Mouse (Mus musculus) liver, embryonic 16.5 days (tissue): ENCODE measurements around the gene Rpl31. TPM values are rescaled to one million over a fixed set of nuclear protein-coding genes. Genes with fewer than 3 reads are reported as not detected.

ENCODE experiments used
- ATAC-seq: fragments of 200-750 bp; cut with Nextera tagmentation; 2 replicates; pipeline ENCODE4 v1.8.0; 2017; ENCODE audit warnings: low read depth, mild to moderate bottlenecking, moderate number of reproducible peaks, moderate library complexity
- H3K27ac ChIP-seq: fragments of 300-500 bp; sonication (generic); 2 replicates; pipeline ENCODE4 v1.5.1; 2014; ENCODE audit warnings: mild to moderate bottlenecking, low read length
- H3K27me3 ChIP-seq: fragments of 300-500 bp; sonication (generic); 2 replicates; pipeline ENCODE4 v1.6.1; 2014; ENCODE audit warnings: low read depth, low read length, mixed read lengths; ENCODE audit not compliant: control insufficient read depth, insufficient read depth
- H3K36me3 ChIP-seq: fragments of 300-500 bp; sonication (generic); 2 replicates; pipeline ENCODE4 v1.6.1; 2014; ENCODE audit warnings: mild to moderate bottlenecking; ENCODE audit not compliant: control insufficient read depth, insufficient read depth
- H3K4me1 ChIP-seq: fragments of 300-500 bp; sonication (generic); 2 replicates; pipeline ENCODE4 v1.6.1; 2014; ENCODE audit warnings: low read depth, low read length, mixed read lengths; ENCODE audit not compliant: control insufficient read depth
- H3K4me2 ChIP-seq: fragments of 300-500 bp; sonication (generic); 2 replicates; pipeline ENCODE4 v1.6.1; 2014; ENCODE audit warnings: low read depth, low read length, mixed read lengths
- H3K4me3 ChIP-seq: fragments of 300-500 bp; sonication (generic); 2 replicates; pipeline ENCODE4 v1.5.1; 2014; ENCODE audit warnings: low read depth, mild to moderate bottlenecking, low read length
- H3K9ac ChIP-seq: fragments of 300-500 bp; sonication (generic); 2 replicates; pipeline ENCODE4 v1.6.1; 2014; ENCODE audit warnings: low read depth, low read length
- H3K9me3 ChIP-seq: fragments of 300-500 bp; sonication (generic); replicated peaks from 2 replicates; pipeline ENCODE4 v1.6.1; 2016; ENCODE audit warnings: low read length; ENCODE audit not compliant: control insufficient read depth
- WGBS: fragments of 180-500 bp; shearing (Covaris S2); extraction: QIAGEN DNeasy Blood & Tissue Kit; methylation state at CpG from one replicate; pipeline ENCODE4 v1.1.7; 2014; ENCODE audit not compliant: insufficient replicate concordance; 5-methylcytosine and 5-hydroxymethylcytosine counted together
- polyA plus RNA-seq: library from polyadenylated mRNA; unstranded; fragments of >200 nt; fragmentation: Nextera tagmentation; extraction: Ambion mirVana; gene quantifications from 2 replicates; pipeline ENCODE4 v1.2.1, GENCODE M21; 2015

Rpl31 gene
- polyA plus RNA-seq = 252 and 283 TPM in 2 replicates

GRCm38 (mm10) chr1:39367601-39368266 lies at the start of gene Rpl31:
Gene Rpl31 (plus strand): TSS chr1:39367842.
- peak within 1 kb of the TSS; percentile 87 for H3K4me3 ChIP-seq
- H3K4me1 ChIP-seq = peaks cover 24% of the 10 kb centered on the region
- under 1% methylated on average over 61 of the region's 62 CpGs for WGBS
- peak within 1 kb of the TSS; percentile 93 for H3K9ac ChIP-seq
- no peaks in the 10 kb centered on the region for H3K9me3 ChIP-seq
- H3K27ac ChIP-seq = peak within 1 kb of the TSS; percentile 80
- H3K27me3 ChIP-seq = no peaks in the 10 kb centered on the region
- peak within 1 kb of the TSS; percentile 75 for H3K4me2 ChIP-seq
- ATAC-seq = peak; percentile 100
- H3K36me3 ChIP-seq = peaks cover 34% of the 10 kb centered on the region

- no peaks in the 10 kb centered on the region for H3K4me1 ChIP-seq
- H3K27ac ChIP-seq = no peak overlapping the region
- H3K9ac ChIP-seq = no peak overlapping the region
- no peak overlapping the region for H3K4me2 ChIP-seq
- H3K36me3 ChIP-seq = no peaks in the 10 kb centered on the region
- no peak overlapping the region for H3K4me3 ChIP-seq
- no peaks in the 10 kb centered on the region for H3K9me3 ChIP-seq
- H3K27me3 ChIP-seq = no peaks in the 10 kb centered on the region
- no peak for ATAC-seq
- WGBS = 49% methylated on average over 2 of the region's 2 CpGs
These were observed 49.7 kb upstream of the Rpl31 start for GRCm38 (mm10) chr1:39317935-39318334.

GRCm38 (mm10) chr1:39318870-39319269 lies 48.8 kb upstream of the Rpl31 start:
- Histone ChIP-seq H3K4me1 (no peaks in the 10 kb centered on the region), H3K4me3 (no peak overlapping the region), H3K27me3 (no peaks in the 10 kb centered on the region), H3K27ac (no peak overlapping the region), H3K9me3 (no peaks in the 10 kb centered on the region), H3K9ac (no peak overlapping the region), H3K4me2 (no peak overlapping the region), H3K36me3 (no peaks in the 10 kb centered on the region)
- ATAC-seq = no peak
- 65% methylated on average over 7 of the region's 7 CpGs for WGBS

GRCm38 (mm10) chr1:39321954-39322353 lies 45.7 kb upstream of the Rpl31 start:
- 49% methylated on average over 6 of the region's 6 CpGs for WGBS
- Histone ChIP-seq H3K4me2 (no peak overlapping the region), H3K4me3 (no peak overlapping the region), H3K36me3 (no peaks in the 10 kb centered on the region), H3K4me1 (no peaks in the 10 kb centered on the region), H3K9me3 (no peaks in the 10 kb centered on the region), H3K27me3 (no peaks in the 10 kb centered on the region), H3K9ac (no peak overlapping the region), H3K27ac (no peak overlapping the region)
- ATAC-seq = no peak

- no peaks in the 10 kb centered on the region for H3K36me3 ChIP-seq
- H3K4me2 ChIP-seq = no peak overlapping the region
- H3K9ac ChIP-seq = no peak overlapping the region
- no peaks in the 10 kb centered on the region for H3K9me3 ChIP-seq
- ATAC-seq = no peak
- no peak overlapping the region for H3K27ac ChIP-seq
- H3K4me1 ChIP-seq = no peaks in the 10 kb centered on the region
- H3K4me3 ChIP-seq = no peak overlapping the region
- 72% methylated on average over 6 of the region's 6 CpGs for WGBS
- H3K27me3 ChIP-seq = no peaks in the 10 kb centered on the region
These were observed 42.4 kb upstream of the Rpl31 start for GRCm38 (mm10) chr1:39325228-39325627.

- no peaks in the 10 kb centered on the region for H3K4me1 ChIP-seq
- H3K27me3 ChIP-seq = no peaks in the 10 kb centered on the region
- no peaks in the 10 kb centered on the region for H3K9me3 ChIP-seq
- WGBS = 62% methylated on average over 7 of the region's 7 CpGs
- H3K4me2 ChIP-seq = no peak overlapping the region
- H3K9ac ChIP-seq = no peak overlapping the region
- no peak for ATAC-seq
- H3K36me3 ChIP-seq = no peaks in the 10 kb centered on the region
- H3K4me3 ChIP-seq = no peak overlapping the region
- no peak overlapping the region for H3K27ac ChIP-seq
These were observed 40.1 kb upstream of the Rpl31 start for GRCm38 (mm10) chr1:39327546-39327945.

GRCm38 (mm10) chr1:39330857-39331594 lies 36.6 kb upstream of the Rpl31 start:
- Histone ChIP-seq H3K36me3 (no peaks in the 10 kb centered on the region), H3K27me3 (no peaks in the 10 kb centered on the region; the same call in 1 of the 2 replicates), H3K9ac (no peak overlapping the region), H3K27ac (no peak overlapping the region), H3K4me2 (no peak overlapping the region), H3K9me3 (no peaks in the 10 kb centered on the region), H3K4me1 (no peaks in the 10 kb centered on the region), H3K4me3 (no peak overlapping the region)
- 71% methylated on average over 7 of the region's 7 CpGs for WGBS
- ATAC-seq = no peak

- H3K27me3 ChIP-seq = no peaks in the 10 kb centered on the region; the same call in 1 of the 2 replicates
- ATAC-seq = no peak
- H3K4me3 ChIP-seq = no peak overlapping the region
- H3K4me1 ChIP-seq = no peaks in the 10 kb centered on the region
- WGBS = 66% methylated on average over 4 of the region's 4 CpGs
- H3K9me3 ChIP-seq = no peaks in the 10 kb centered on the region
- no peak overlapping the region for H3K4me2 ChIP-seq
- no peak overlapping the region for H3K9ac ChIP-seq
- H3K27ac ChIP-seq = no peak overlapping the region
- H3K36me3 ChIP-seq = no peaks in the 10 kb centered on the region
These were observed 35.2 kb upstream of the Rpl31 start for GRCm38 (mm10) chr1:39332456-39332855.

GRCm38 (mm10) chr1:39335561-39336196 lies 32.0 kb upstream of the Rpl31 start:
- Histone ChIP-seq H3K9ac (no peak overlapping the region), H3K27me3 (no peaks in the 10 kb centered on the region; the same call in none of the 2 replicates), H3K4me3 (no peak overlapping the region), H3K9me3 (no peaks in the 10 kb centered on the region), H3K27ac (no peak overlapping the region), H3K4me1 (no peaks in the 10 kb centered on the region), H3K4me2 (no peak overlapping the region), H3K36me3 (no peaks in the 10 kb centered on the region)
- 37% methylated on average over 15 of the region's 15 CpGs for WGBS
- ATAC-seq = no peak
